Mouse (Mus musculus) brain, adult 10 weeks (tissue): ENCODE measurements around the gene Gm9844. TPM values are rescaled to one million over a fixed set of nuclear protein-coding genes. Genes with fewer than 3 reads are reported as not detected.

ENCODE experiments used
- polyA plus RNA-seq: library from polyadenylated mRNA; stranded (reverse); fragments of 350-450 nt; fragmentation: Illumina TruSeq; extraction: RNeasy Lipid Tissue Mini Kit (QIAGEN cat#74804); gene quantifications from one replicate; pipeline ENCODE4 v1.2.3, GENCODE M21; 2015; ENCODE audit warnings: low read depth, low replicate concordance

Gm9844 gene
- polyA plus RNA-seq: 5.7 TPM

DNA sequence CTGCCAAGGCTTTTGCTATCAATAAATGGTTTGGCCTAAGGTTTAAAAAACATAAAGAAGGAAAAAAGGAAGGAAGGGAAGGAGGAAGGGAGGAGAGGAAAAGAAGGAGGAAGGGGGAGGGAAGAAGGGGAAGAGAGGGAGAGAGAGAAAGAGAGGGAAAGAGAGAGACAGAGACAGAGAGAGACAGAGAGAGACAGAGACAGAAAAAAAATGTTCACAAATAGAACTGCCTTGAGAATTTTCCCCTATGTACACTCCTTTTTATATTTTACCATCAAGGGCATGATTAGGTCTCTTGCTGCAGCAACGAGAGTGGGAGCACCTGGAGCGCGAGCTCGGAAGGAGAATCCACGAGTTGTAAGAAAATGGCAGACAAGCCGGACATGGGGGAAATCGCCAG is at the start of gene Gm9844:
TSS of gene Gm9844 (plus strand) at position 301 of the 400 bp plus-strand sequence.

DNA sequence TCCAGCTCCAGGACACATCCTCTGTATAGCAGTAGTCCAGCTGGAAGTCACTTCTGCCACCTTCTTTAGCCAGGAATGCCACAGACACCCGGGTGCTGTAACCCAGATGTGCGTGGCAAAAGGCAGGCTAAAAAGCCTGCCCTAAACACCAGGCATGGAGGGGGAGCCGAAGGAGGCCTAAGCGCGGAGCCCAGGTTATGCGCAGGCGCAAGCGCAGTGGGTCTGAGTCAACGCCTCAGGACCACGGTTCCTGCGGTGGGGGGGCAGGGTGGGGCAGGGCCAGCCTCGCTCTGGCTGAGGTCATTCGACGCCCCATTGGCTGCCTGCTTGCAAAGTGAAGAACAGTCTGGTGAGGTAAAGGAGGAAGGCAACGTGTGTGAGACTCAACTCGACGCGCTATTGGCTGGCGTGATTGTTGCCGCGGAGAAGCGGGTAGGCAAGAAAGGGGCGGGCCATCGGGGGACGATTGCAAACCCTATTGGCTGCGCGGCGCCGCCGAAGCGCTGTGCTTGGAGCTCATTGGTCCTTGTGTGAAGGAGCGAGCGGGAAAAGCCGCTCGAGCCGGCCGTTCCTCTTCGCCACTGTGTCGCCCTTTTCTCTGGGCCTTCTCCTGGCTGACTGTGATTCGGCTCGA is 7.6 kb downstream of the Gm9844 start, which contains the start of the genes Lypd4 and Dmrtc2:
TSS of gene Lypd4 (minus strand) at position 410 of the 634 bp plus-strand sequence.
TSS of gene Dmrtc2 (plus strand) at position 526 of the 634 bp plus-strand sequence.

DNA sequence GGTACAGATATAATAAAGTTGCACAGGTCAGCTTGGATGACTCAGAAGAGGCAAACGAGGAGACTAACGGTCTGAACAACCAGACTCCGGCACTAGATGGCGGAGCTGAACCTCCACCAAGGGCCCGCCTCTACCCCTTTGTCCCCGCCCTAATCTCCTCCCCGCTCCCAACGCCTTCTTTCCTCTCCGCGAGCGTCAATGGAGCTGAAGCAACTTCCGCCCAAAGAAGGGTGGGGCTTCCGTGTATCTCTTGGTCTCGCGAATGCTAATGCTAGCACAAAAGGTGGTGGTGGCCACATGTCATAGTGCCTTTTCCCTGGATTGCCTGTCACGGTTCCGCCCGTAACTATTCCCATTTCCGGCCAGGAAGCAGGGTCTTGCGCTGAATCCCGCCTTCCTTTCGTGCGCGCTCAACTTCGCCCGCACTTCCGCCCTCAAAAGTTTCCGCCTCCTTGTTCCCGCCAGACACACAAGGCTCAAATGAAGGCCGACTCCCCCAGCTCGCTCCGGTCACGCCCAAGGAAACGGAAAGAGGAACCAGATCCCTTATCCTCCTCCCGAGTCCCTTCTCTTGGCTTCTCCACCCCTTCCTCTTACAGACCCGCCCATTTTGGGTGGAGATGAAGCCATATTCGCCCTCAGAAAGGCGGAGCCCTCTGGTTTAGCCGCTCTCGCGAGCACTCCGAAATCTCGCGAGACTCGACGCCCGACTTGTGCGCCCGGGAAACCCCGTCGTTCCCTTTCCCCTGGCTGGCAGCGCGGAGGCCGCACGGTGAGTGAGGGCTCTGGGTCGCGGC is 22.1 kb downstream of the Gm9844 start, which contains the start of gene Rps19:
TSS of gene Rps19 (plus strand) at position 476 of the 797 bp plus-strand sequence.

DNA sequence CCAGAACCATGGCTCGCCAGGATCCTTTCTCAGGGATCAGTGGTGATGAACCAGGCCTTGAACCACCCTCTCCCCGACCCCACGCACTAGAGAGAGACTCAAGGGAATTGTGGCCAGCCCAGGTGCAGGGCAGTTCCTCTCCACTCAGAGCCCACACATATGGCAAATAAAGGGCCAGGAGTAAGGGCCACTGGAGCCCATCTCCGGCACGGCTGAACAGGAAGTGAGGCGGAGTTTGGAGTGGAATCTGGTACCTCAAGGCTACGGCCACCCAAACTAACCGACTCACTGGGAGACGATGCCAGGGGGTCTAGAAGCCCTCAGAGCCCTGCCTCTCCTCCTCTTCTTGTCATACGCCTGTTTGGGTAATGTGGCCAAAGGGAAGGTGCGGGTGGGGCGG is 35.2 kb downstream of the Gm9844 start, which contains the start of gene Cd79a:
TSS of gene Cd79a (plus strand) at position 158 of the 400 bp plus-strand sequence.

DNA sequence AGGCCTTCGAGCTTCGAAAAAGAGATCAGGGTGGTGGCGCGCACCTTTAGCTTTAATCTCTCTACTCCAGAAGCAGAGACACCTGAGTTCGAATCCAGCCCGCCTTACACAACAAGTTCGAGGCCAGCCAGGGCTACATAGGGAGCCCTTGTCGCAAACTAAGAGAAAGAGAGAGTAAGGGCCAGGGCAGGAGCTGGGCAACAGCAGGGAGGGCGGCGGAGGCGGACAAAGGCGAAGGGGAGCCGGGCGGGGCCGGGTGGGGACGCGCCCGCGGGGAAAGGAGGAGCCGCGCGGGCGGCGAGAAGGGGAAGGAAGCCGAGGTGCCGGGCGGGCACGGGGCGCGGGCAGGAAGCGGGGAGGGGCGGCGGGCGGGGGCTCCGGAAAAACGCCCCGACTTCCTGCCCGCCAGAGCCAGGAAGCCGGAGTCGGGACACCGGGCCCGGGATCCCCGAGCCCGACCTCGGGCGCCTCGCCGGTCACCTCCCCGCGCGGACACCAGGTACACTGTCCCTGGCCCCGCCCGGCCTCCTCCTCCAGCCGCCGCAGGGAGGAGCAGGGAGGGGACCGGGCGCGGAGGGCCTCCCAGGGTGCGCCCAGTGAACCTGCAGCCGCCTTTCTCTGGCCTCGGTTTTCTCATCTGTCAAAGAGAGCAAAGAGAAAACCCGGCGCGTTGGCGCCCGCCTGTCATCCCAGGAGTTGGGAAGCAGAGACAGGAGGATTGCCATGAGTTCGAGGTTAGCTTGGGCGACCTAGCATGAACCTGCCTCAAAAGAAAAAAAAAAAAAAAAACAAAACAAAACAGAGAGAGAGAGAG is 40.8 kb downstream of the Gm9844 start, which contains the start of gene Arhgef1:
TSS of gene Arhgef1 (plus strand) at position 283 of the 814 bp plus-strand sequence.

Other genes with a start within 250 kb of the Gm9844 start
- gene Lypd3, start 225.7 kb upstream of the Gm9844 start, polyA plus RNA-seq: not detected
- not detected for gene Tex101, start 185.5 kb upstream of the Gm9844 start, polyA plus RNA-seq
- gene BC049730, start 153.0 kb upstream of the Gm9844 start, polyA plus RNA-seq: not detected
- not detected for gene Gm4763, start 135.3 kb upstream of the Gm9844 start, polyA plus RNA-seq
- not detected for gene Cd177, start 101.9 kb upstream of the Gm9844 start, polyA plus RNA-seq
- not detected for gene Ceacam10, start 85.0 kb upstream of the Gm9844 start, polyA plus RNA-seq
- not detected for gene Lypd4, start 7.7 kb downstream of the Gm9844 start, polyA plus RNA-seq
- not detected for gene Dmrtc2, start 7.8 kb downstream of the Gm9844 start, polyA plus RNA-seq
- gene Rps19, start 22.2 kb downstream of the Gm9844 start, polyA plus RNA-seq: 828 TPM
- gene Cd79a, start 35.2 kb downstream of the Gm9844 start, polyA plus RNA-seq: not detected
- 52.4 TPM for gene Arhgef1, start 40.7 kb downstream of the Gm9844 start, polyA plus RNA-seq
- 0.55 TPM for gene Gm4881, start 82.3 kb downstream of the Gm9844 start, polyA plus RNA-seq
- 268 TPM for gene Rabac1, start 110.5 kb downstream of the Gm9844 start, polyA plus RNA-seq
- gene Atp1a3, start 143.7 kb downstream of the Gm9844 start, polyA plus RNA-seq: 1,176 TPM
- gene Grik5, start 210.1 kb downstream of the Gm9844 start, polyA plus RNA-seq: 104 TPM
- 16.5 TPM for gene Zfp574, start 210.4 kb downstream of the Gm9844 start, polyA plus RNA-seq